Mouse (Mus musculus): ENCODE results near the gene Cxcr5. TPM values are rescaled to one million over a fixed set of nuclear protein-coding genes. Genes with fewer than 3 reads are reported as not detected.

Gene Cxcr5
- total RNA-seq, 2 experiments from 2014 or later: not detected

- no peak for DNase-seq (ENCODE audit: low spot score in 2 of 2)
- intact Hi-C loops (cut with DNase I): no loop called here
Observed at GRCm38 (mm10) chr9:44468224-44468623, 93.5 kb downstream of the Cxcr5 start.

GRCm38 (mm10) chr9:44461950-44462349 is 99.7 kb downstream of the Cxcr5 start:
- no peak for DNase-seq (ENCODE audit: low spot score in 2 of 2)
- intact Hi-C loops (cut with DNase I): no loop called here

Other genes with a start within 250 kb of the Cxcr5 start
- gene C2cd2l, start 241.6 kb downstream of the Cxcr5 start, total RNA-seq (2021): 100 to 1,000 TPM; 207 to 225 TPM
- gene Dpagt1, start 235.9 kb downstream of the Cxcr5 start, total RNA-seq (2021): 10 to 100 TPM; 12.5 to 13.8 TPM
- 10 to 100 TPM; 56.6 to 56.8 TPM for gene H2afx, start 227.2 kb downstream of the Cxcr5 start, total RNA-seq (2021)
- 10 to 100 TPM; 14.8 to 22.0 TPM for gene Hmbs, start 217.6 kb downstream of the Cxcr5 start, total RNA-seq (2021)
- gene Vps11, start 200.2 kb downstream of the Cxcr5 start, total RNA-seq (2021): 10 to 100 TPM; 47.3 to 47.4 TPM
- gene Hyou1, start 182.4 kb downstream of the Cxcr5 start, total RNA-seq (2021): 100 to 1,000 TPM; 142 to 144 TPM
- 10 to 100 TPM; 27.3 to 29.1 TPM for gene Slc37a4, start 165.0 kb downstream of the Cxcr5 start, total RNA-seq (2021)
- gene Rps25, start 154.7 kb downstream of the Cxcr5 start, total RNA-seq (2021): 100 to 1,000 TPM; 615 to 632 TPM
- 10 to 100 TPM; 67.6 to 68.8 TPM for gene Trappc4, start 154.3 kb downstream of the Cxcr5 start, total RNA-seq (2021)
- 10 to 100 TPM; 14.6 to 15.8 TPM for gene Ccdc84, start 143.3 kb downstream of the Cxcr5 start, total RNA-seq (2021)
- not detected for gene Foxr1, start 120.7 kb downstream of the Cxcr5 start, total RNA-seq (2021)
- not detected for gene Upk2, start 106.9 kb downstream of the Cxcr5 start, total RNA-seq (2021)
- 10 to 100 TPM; 60.3 to 60.9 TPM for gene Bcl9l, start 79.1 kb downstream of the Cxcr5 start, total RNA-seq (2021)
- 100 to 1,000 TPM; 131 to 134 TPM for gene Ddx6, start 43.0 kb upstream of the Cxcr5 start, total RNA-seq (2021)
- gene Treh, start 111.4 kb upstream of the Cxcr5 start, total RNA-seq (2021): under 1 TPM; 0.25 to 0.34 TPM
- 10 to 100 TPM; 54.9 to 70.7 TPM for gene Phldb1, start 173.3 kb upstream of the Cxcr5 start, total RNA-seq (2021)
- gene Arcn1, start 206.0 kb upstream of the Cxcr5 start, total RNA-seq (2021): 100 to 1,000 TPM in 1 of 2 experiments, 10 to 100 TPM in 1; 98.0 to 103 TPM
- 10 to 100 TPM; 68.8 to 83.5 TPM for gene Ift46, start 206.0 kb upstream of the Cxcr5 start, total RNA-seq (2021)
- 10 to 100 TPM; 49.0 to 53.0 TPM for gene Tmem25, start 237.4 kb upstream of the Cxcr5 start, total RNA-seq (2021)
- gene Ttc36, start 241.2 kb upstream of the Cxcr5 start, total RNA-seq (2021): under 1 TPM in 1 of 2 experiments, not detected in 1; 0.99 TPM

Data from left cerebral cortex, postnatal 25 days (tissue).